Mouse (Mus musculus) midbrain, embryonic 12.5 days (tissue): ENCODE measurements around the gene Ccdc22. TPM values are rescaled to one million over a fixed set of nuclear protein-coding genes. Genes with fewer than 3 reads are reported as not detected.

Experiments
- ATAC-seq: fragments of 200-750 bp; cut with Nextera tagmentation; 2 replicates; pipeline ENCODE4 v1.8.0; 2017; ENCODE audit warnings: low read depth, moderate TSS enrichment, moderate library complexity; ENCODE audit not compliant: low FRiP score
- H3K27ac ChIP-seq: fragments of 300-500 bp; sonication (generic); replicated peaks from 2 replicates; pipeline ENCODE4 v1.5.1; 2016; ENCODE audit warnings: mild to moderate bottlenecking
- H3K27me3 ChIP-seq: fragments of 300-500 bp; sonication (generic); 2 replicates; pipeline ENCODE4 v1.6.1; 2016; ENCODE audit warnings: mild to moderate bottlenecking
- H3K36me3 ChIP-seq: fragments of 300-500 bp; sonication (generic); 2 replicates; pipeline ENCODE4 v1.6.1; 2016
- H3K4me1 ChIP-seq: fragments of 300-500 bp; sonication (generic); 2 replicates; pipeline ENCODE4 v1.6.1; 2016
- H3K4me2 ChIP-seq: fragments of 300-500 bp; sonication (generic); replicated peaks from 2 replicates; pipeline ENCODE4 v1.6.1; 2016; ENCODE audit warnings: mild to moderate bottlenecking, moderate library complexity
- H3K4me3 ChIP-seq: fragments of 300-500 bp; sonication (generic); 2 replicates; pipeline ENCODE4 v1.5.1; 2016; ENCODE audit warnings: mild to moderate bottlenecking
- H3K9ac ChIP-seq: fragments of 300-500 bp; sonication (generic); replicated peaks from 2 replicates; pipeline ENCODE4 v1.6.1; 2016; ENCODE audit warnings: mild to moderate bottlenecking, moderate library complexity
- H3K9me3 ChIP-seq: fragments of 300-500 bp; sonication (generic); 2 replicates; pipeline ENCODE4 v1.6.1; 2016; ENCODE audit warnings: mild to moderate bottlenecking
- WGBS: fragments of 180-500 bp; shearing (Covaris S2); methylation state at CpG from one replicate; pipeline ENCODE4 v1.1.7; 2016; 5-methylcytosine and 5-hydroxymethylcytosine counted together
- polyA plus RNA-seq: library from polyadenylated mRNA; unstranded; fragments of >200 nt; fragmentation: Nextera tagmentation; extraction: Ambion mirVana; gene quantifications from 2 replicates; pipeline ENCODE4 v1.2.1, GENCODE M21; 2016

Ccdc22 gene
- polyA plus RNA-seq, 1 experiment from 2014 or later = 30.8 TPM

DNA sequence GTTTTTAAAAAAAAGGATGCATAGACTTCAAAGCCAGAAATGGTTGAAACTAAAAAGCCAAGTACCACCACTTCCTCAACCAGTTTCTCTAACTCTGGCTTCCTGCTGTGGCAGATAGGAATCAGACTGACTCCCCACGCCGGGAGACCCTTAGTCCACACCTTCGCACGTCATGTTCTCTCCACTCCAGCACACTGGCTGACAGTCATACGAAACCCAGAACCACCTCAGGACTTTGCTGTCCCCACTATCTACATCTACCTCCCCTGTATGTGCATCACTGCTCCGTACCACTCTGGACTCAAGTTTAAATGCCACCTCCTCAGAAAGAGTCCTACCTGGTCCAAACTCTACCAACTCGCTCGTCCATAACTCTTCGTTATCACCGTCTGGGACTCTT lies 32.9 kb downstream of the Ccdc22 start:
- 90% methylated on average over 10 of the region's 10 CpGs for WGBS
- Histone ChIP-seq H3K4me3 (no peak overlapping the region), H3K9ac (no peak overlapping the region), H3K9me3 (no peaks in the 10 kb centered on the region), H3K4me2 (peak overlapping the region; percentile 62), H3K27me3 (no peaks in the 10 kb centered on the region), H3K4me1 (peaks cover 13% of the 10 kb centered on the region), H3K36me3 (no peaks in the 10 kb centered on the region), H3K27ac (no peak overlapping the region)
- no peak for ATAC-seq

- Histone ChIP-seq H3K9me3 (no peaks in the 10 kb centered on the region), H3K9ac (no peak overlapping the region), H3K4me1 (peaks cover 13% of the 10 kb centered on the region), H3K27me3 (no peaks in the 10 kb centered on the region), H3K4me3 (no peak overlapping the region), H3K36me3 (no peaks in the 10 kb centered on the region), H3K4me2 (no peak overlapping the region), H3K27ac (no peak overlapping the region)
- no peak for ATAC-seq
- WGBS = 90% methylated on average over 9 of the region's 9 CpGs
Observed at GRCm38 (mm10) chrX:7571565-7572136, 33.7 kb downstream of the Ccdc22 start.

GRCm38 (mm10) chrX:7570481-7571175 lies 34.7 kb downstream of the Ccdc22 start:
- Histone ChIP-seq H3K36me3 (no peaks in the 10 kb centered on the region), H3K27me3 (no peaks in the 10 kb centered on the region), H3K9me3 (no peaks in the 10 kb centered on the region), H3K4me1 (peaks cover 13% of the 10 kb centered on the region), H3K4me3 (no peak overlapping the region), H3K27ac (no peak overlapping the region), H3K9ac (no peak overlapping the region), H3K4me2 (no peak overlapping the region)
- ATAC-seq = no peak
- WGBS = 66% methylated on average over 7 of the region's 7 CpGs

DNA sequence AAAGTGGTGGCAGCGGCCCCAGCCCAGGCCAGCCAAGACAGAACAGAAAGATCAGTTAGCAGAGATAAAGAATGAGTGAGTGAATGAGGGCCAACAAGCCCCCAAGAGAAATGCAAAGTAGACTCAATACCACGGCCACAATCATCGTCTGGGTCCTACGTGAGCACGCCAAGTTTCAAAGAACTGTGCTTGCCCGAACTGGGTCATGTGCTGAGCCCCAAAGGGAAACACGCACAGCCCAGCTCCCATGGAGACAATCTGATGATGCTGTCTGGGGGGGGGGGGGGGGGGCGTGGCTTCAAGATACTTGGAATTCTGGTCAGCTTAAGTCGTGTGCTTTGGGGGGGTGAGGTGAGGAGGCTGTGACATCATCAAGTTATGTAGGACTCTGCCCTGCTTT lies 37.8 kb downstream of the Ccdc22 start:
- Histone ChIP-seq H3K9ac (no peak overlapping the region), H3K27me3 (no peaks in the 10 kb centered on the region), H3K4me2 (no peak overlapping the region), H3K9me3 (no peaks in the 10 kb centered on the region), H3K4me3 (no peak overlapping the region), H3K4me1 (peaks cover 6% of the 10 kb centered on the region; the same call in 1 of the 2 replicates), H3K36me3 (no peaks in the 10 kb centered on the region), H3K27ac (no peak overlapping the region)
- WGBS = 78% methylated on average over 9 of the region's 9 CpGs
- ATAC-seq = no peak

DNA sequence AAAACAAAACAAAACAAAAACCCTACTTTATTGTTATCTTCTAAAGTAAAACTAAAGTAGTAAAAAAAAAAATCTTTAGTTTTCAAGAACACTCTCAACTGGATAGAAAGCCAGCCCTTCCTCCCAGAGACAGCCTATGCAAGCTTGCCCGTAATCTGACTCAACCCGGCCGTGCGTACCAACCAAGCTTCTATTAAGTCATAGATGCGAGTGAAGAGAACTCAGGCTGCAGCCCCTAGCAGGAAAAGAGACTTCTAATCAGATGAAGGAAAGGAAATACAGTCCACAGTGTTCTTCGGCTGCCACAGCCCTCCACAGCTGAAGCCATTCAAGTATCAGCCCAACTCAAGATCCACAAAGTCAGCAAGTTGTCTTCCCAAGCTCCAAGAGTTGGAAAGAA lies 39.0 kb downstream of the Ccdc22 start:
- 93% methylated on average over 6 of the region's 6 CpGs for WGBS
- Histone ChIP-seq H3K27me3 (no peaks in the 10 kb centered on the region), H3K4me1 (0 out of 2 replicates have a peak, but pooled peaks cover 3% of the 10 kb centered on the region), H3K4me3 (no peak overlapping the region), H3K36me3 (no peaks in the 10 kb centered on the region), H3K9ac (no peak overlapping the region), H3K27ac (no peak overlapping the region), H3K4me2 (no peak overlapping the region), H3K9me3 (no peaks in the 10 kb centered on the region)
- no peak for ATAC-seq

GRCm38 (mm10) chrX:7563076-7563475 lies 42.2 kb downstream of the Ccdc22 start:
- no peaks in the 10 kb centered on the region for H3K9me3 ChIP-seq
- no peak overlapping the region for H3K9ac ChIP-seq
- H3K36me3 ChIP-seq = no peaks in the 10 kb centered on the region
- H3K27ac ChIP-seq = no peak overlapping the region
- 25% methylated on average over 2 of the region's 2 CpGs for WGBS
- ATAC-seq = no peak
- H3K4me2 ChIP-seq = no peak overlapping the region
- H3K27me3 ChIP-seq = no peaks in the 10 kb centered on the region
- no peak overlapping the region for H3K4me3 ChIP-seq
- no peaks in the 10 kb centered on the region for H3K4me1 ChIP-seq

- Histone ChIP-seq H3K27me3 (no peaks in the 10 kb centered on the region), H3K36me3 (no peaks in the 10 kb centered on the region), H3K4me3 (no peak overlapping the region), H3K4me2 (no peak overlapping the region), H3K27ac (no peak overlapping the region), H3K9me3 (no peaks in the 10 kb centered on the region), H3K9ac (no peak overlapping the region), H3K4me1 (no peaks in the 10 kb centered on the region)
- no peak for ATAC-seq
- WGBS = 90% methylated on average over 4 of the region's 4 CpGs
Observed at GRCm38 (mm10) chrX:7553474-7553873, 51.8 kb downstream of the Ccdc22 start.

Other genes with a start within 250 kb of the Ccdc22 start
- 1.3 and 1.9 TPM in 2 replicates for gene Usp27x, start 229.7 kb downstream of the Ccdc22 start, polyA plus RNA-seq
- 0.09 and 0.13 TPM in 2 replicates for gene Foxp3, start 31.9 kb downstream of the Ccdc22 start, polyA plus RNA-seq
- 4.9 and 5.7 TPM in 2 replicates for gene Ppp1r3f, start 31.2 kb downstream of the Ccdc22 start, polyA plus RNA-seq
- not detected in 2 replicates for gene Cacna1f, start 1.6 kb upstream of the Ccdc22 start, polyA plus RNA-seq
- gene Syp, start 33.0 kb upstream of the Ccdc22 start, polyA plus RNA-seq = 39.9 and 40.8 TPM in 2 replicates
- gene Prickle3, start 51.7 kb upstream of the Ccdc22 start, polyA plus RNA-seq = 2.6 and 2.7 TPM in 2 replicates
- 29.2 and 33.2 TPM in 2 replicates for gene Plp2, start 65.9 kb upstream of the Ccdc22 start, polyA plus RNA-seq
- 0.09 TPM in 1 of 2 replicates, not detected in the other for gene Magix, start 75.7 kb upstream of the Ccdc22 start, polyA plus RNA-seq
- gene Gpkow, start 91.6 kb upstream of the Ccdc22 start, polyA plus RNA-seq = 43.6 and 45.7 TPM in 2 replicates
- gene Wdr45, start 108.8 kb upstream of the Ccdc22 start, polyA plus RNA-seq = 26.4 and 27.0 TPM in 2 replicates
- not detected in 2 replicates for gene Gm45208, start 116.7 kb upstream of the Ccdc22 start, polyA plus RNA-seq
- 88.8 and 89.2 TPM in 2 replicates for gene Praf2, start 122.9 kb upstream of the Ccdc22 start, polyA plus RNA-seq
- gene Ccdc120, start 145.4 kb upstream of the Ccdc22 start, polyA plus RNA-seq = 27.5 and 34.1 TPM in 2 replicates
- 37.6 and 39.1 TPM in 2 replicates for gene Tfe3, start 157.0 kb upstream of the Ccdc22 start, polyA plus RNA-seq
- gene Gripap1, start 184.2 kb upstream of the Ccdc22 start, polyA plus RNA-seq = 78.3 and 80.8 TPM in 2 replicates
- 0.96 and 1.5 TPM in 2 replicates for gene Kcnd1, start 216.8 kb upstream of the Ccdc22 start, polyA plus RNA-seq
- 63.2 and 68.3 TPM in 2 replicates for gene Otud5, start 235.8 kb upstream of the Ccdc22 start, polyA plus RNA-seq